Mouse (Mus musculus) lung, embryonic 15.5 days (tissue): ENCODE measurements at regions not wholly inside any gene's neighbourhood (a gene's known extent, or its start where the extent isn't known, plus 50 kb on each side); places are given as distances from the start of the nearest gene placed in this dataset.

Source experiments
- ATAC-seq: fragments of 200-750 bp; cut with Nextera tagmentation; 2 replicates; pipeline ENCODE4 v1.8.0; 2017; ENCODE audit warnings: moderate number of reproducible peaks, borderline replicate concordance; ENCODE audit not compliant: low FRiP score, low TSS enrichment; ENCODE audit errors: extremely low read depth
- H3K27ac ChIP-seq: fragments of 300-500 bp; sonication (generic); 2 replicates; pipeline ENCODE4 v1.5.1; 2015; ENCODE audit warnings: moderate library complexity, mild to moderate bottlenecking, inconsistent platforms
- H3K27me3 ChIP-seq: fragments of 300-500 bp; sonication (generic); 2 replicates; pipeline ENCODE4 v1.6.1; 2015; ENCODE audit warnings: inconsistent platforms
- H3K36me3 ChIP-seq: fragments of 300-500 bp; sonication (generic); 2 replicates; pipeline ENCODE4 v1.6.1; 2015; ENCODE audit warnings: inconsistent platforms
- H3K4me1 ChIP-seq: fragments of 300-500 bp; sonication (generic); 2 replicates; pipeline ENCODE4 v1.6.1; 2015; ENCODE audit warnings: inconsistent platforms
- H3K4me2 ChIP-seq: fragments of 300-500 bp; sonication (generic); 2 replicates; pipeline ENCODE4 v1.6.1; 2015; ENCODE audit warnings: inconsistent platforms, mild to moderate bottlenecking, moderate library complexity
- H3K4me3 ChIP-seq: fragments of 300-500 bp; sonication (generic); 2 replicates; pipeline ENCODE4 v1.5.1; 2015; ENCODE audit warnings: mild to moderate bottlenecking, inconsistent platforms
- H3K9ac ChIP-seq: fragments of 300-500 bp; sonication (generic); 2 replicates; pipeline ENCODE4 v1.6.1; 2015; ENCODE audit warnings: inconsistent platforms
- H3K9me3 ChIP-seq: fragments of 300-500 bp; sonication (generic); 2 replicates; pipeline ENCODE4 v1.6.1; 2016; ENCODE audit warnings: inconsistent platforms
- WGBS: fragments of 180-500 bp; shearing (Covaris S2); methylation state at CpG from one replicate; pipeline ENCODE4 v1.1.7; 2015; 5-methylcytosine and 5-hydroxymethylcytosine counted together

DNA sequence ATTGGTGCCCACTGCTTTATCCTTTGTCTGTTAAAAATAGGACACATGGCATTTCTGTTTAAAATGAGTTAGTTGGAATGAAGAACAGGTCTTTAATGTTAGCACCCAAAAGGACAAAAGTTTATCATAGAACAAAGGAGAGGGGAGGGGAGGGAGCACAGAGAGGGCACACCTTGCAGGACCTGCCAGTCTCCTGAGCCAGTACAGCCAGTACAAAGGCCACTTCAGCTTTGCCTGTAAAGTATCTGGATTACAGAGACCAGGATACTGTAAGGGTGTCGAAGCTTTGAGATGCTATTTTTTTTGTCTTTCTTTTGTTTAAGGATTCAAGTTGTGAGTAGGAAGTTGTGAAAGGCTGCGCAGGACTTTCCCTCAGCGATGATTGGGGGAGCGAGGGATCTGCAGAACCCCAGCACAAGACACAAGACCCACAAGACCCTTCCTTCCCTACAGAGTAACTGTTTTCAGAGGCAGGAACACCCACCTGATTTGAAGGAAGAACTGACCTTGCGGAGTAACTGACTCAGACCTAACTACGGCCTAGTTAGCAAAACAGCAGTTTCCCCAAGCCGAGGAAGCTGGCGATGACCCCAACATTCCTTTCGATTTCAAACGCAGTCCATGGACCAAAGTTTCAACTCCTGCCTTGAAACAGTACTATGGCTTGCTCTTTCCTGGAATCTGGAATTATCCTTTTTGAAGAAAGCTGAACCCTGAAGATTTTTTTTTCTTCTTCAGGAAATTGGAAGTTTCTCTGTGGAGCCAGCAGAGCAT lies 178.1 kb downstream of the Efnb2 start:
- no peak for ATAC-seq
- Histone ChIP-seq H3K9me3 (no peaks in the 10 kb centered on the region), H3K4me2 (no peak overlapping the region), H3K4me1 (peaks cover 5% of the 10 kb centered on the region; the same call in 1 of the 2 replicates), H3K36me3 (no peaks in the 10 kb centered on the region), H3K27ac (no peak overlapping the region), H3K9ac (no peak overlapping the region), H3K4me3 (no peak overlapping the region), H3K27me3 (no peaks in the 10 kb centered on the region)
- WGBS = 64% methylated on average over 10 of the region's 10 CpGs

GRCm38 (mm10) chr8:8477456-8477855 lies 183.6 kb downstream of the Efnb2 start:
- H3K4me3 ChIP-seq = no peak overlapping the region
- no peaks in the 10 kb centered on the region for H3K4me1 ChIP-seq
- WGBS = 68% methylated on average over 5 of the region's 5 CpGs
- H3K9me3 ChIP-seq = no peaks in the 10 kb centered on the region
- H3K27ac ChIP-seq = no peak overlapping the region
- no peaks in the 10 kb centered on the region for H3K27me3 ChIP-seq
- H3K36me3 ChIP-seq = no peaks in the 10 kb centered on the region
- no peak for ATAC-seq
- H3K4me2 ChIP-seq = no peak overlapping the region
- H3K9ac ChIP-seq = no peak overlapping the region

- WGBS = 42% methylated on average over 3 of the region's 3 CpGs
- Histone ChIP-seq H3K9ac (no peak overlapping the region), H3K27me3 (no peaks in the 10 kb centered on the region), H3K4me3 (no peak overlapping the region), H3K36me3 (no peaks in the 10 kb centered on the region), H3K27ac (no peak overlapping the region), H3K4me2 (no peak overlapping the region), H3K4me1 (no peaks in the 10 kb centered on the region), H3K9me3 (no peaks in the 10 kb centered on the region)
- ATAC-seq = no peak
Measured at GRCm38 (mm10) chr8:8468552-8468951, 192.5 kb downstream of the Efnb2 start.

- no peak for ATAC-seq
Measured at GRCm38 (mm10) chr8:8466526-8467244, 194.4 kb downstream of the Efnb2 start.

GRCm38 (mm10) chr8:8462455-8462854 lies 198.6 kb downstream of the Efnb2 start:
- no peak overlapping the region for H3K4me3 ChIP-seq
- H3K36me3 ChIP-seq = no peaks in the 10 kb centered on the region
- no peaks in the 10 kb centered on the region for H3K27me3 ChIP-seq
- no peak overlapping the region for H3K4me2 ChIP-seq
- no peaks in the 10 kb centered on the region; the same call in 1 of the 2 replicates for H3K4me1 ChIP-seq
- no peak overlapping the region for H3K9ac ChIP-seq
- 15% methylated on average over 2 of the region's 2 CpGs for WGBS
- no peak overlapping the region for H3K27ac ChIP-seq
- ATAC-seq = no peak
- H3K9me3 ChIP-seq = no peaks in the 10 kb centered on the region

More at GRCm38 (mm10) chr8:8466526-8467244, 194.4 kb downstream of the Efnb2 start:
- no peaks in the 10 kb centered on the region for H3K27me3 ChIP-seq
- no peak overlapping the region for H3K4me2 ChIP-seq
- no peaks in the 10 kb centered on the region for H3K4me1 ChIP-seq
- H3K36me3 ChIP-seq = no peaks in the 10 kb centered on the region
- no peak overlapping the region for H3K4me3 ChIP-seq
- no peaks in the 10 kb centered on the region for H3K9me3 ChIP-seq
- no peak overlapping the region for H3K27ac ChIP-seq
- WGBS = 19% methylated on average over 6 of the region's 6 CpGs
- H3K9ac ChIP-seq = no peak overlapping the region

GRCm38 (mm10) chr8:8457536-8457935 lies 203.5 kb downstream of the Efnb2 start:
- Histone ChIP-seq H3K27me3 (no peaks in the 10 kb centered on the region), H3K4me3 (no peak overlapping the region), H3K4me2 (no peak overlapping the region), H3K27ac (no peak overlapping the region), H3K36me3 (no peaks in the 10 kb centered on the region), H3K4me1 (no peaks in the 10 kb centered on the region; the same call in 1 of the 2 replicates), H3K9ac (no peak overlapping the region), H3K9me3 (no peaks in the 10 kb centered on the region)
- 33% methylated on average over 5 of the region's 5 CpGs for WGBS
- ATAC-seq = no peak

DNA sequence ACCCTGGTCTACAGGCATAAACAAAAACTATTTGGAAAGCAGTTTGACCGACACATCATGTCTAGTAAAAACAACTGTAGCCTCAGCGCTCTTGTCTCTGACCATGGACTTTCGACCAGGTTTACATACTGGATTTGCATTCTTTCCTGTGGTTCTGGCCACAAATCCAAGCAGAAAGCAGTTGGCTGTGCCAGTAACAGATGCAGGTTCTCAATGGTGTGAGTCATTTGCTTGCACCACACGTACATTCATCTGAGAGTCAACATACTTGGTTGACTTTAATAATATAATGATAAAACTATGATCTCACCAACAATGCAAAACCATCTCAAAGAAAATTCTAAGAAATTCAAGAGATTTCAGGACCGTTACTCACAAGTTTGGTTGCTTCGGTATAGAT lies 207.1 kb downstream of the Efnb2 start:
- 75% methylated on average over 6 of the region's 6 CpGs for WGBS
- Histone ChIP-seq H3K27me3 (no peaks in the 10 kb centered on the region), H3K9me3 (no peaks in the 10 kb centered on the region), H3K9ac (no peak overlapping the region), H3K4me3 (no peak overlapping the region), H3K36me3 (no peaks in the 10 kb centered on the region), H3K27ac (no peak overlapping the region), H3K4me1 (no peaks in the 10 kb centered on the region; the same call in 1 of the 2 replicates), H3K4me2 (no peak overlapping the region)
- no peak for ATAC-seq

DNA sequence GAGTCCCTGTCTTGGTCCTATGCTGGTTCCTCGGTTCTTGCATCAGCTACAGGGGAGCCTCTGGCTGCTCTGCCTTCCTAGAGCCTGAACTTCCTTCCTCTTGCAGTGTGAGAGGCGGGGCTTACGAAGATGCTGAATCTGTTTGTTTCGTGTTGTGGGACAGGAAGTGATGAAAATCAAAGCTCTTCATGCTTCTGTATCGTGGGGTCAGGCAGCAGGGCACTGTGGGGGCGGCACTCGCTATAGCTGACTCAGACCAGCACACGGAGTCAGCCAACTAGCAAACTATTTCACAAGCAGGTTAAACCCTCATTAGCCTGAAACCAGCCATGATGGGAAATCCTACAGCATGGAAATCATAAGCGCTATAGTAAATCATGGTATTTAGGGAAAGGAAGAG lies 208.8 kb downstream of the Efnb2 start:
- WGBS = 61% methylated on average over 9 of the region's 9 CpGs
- ATAC-seq = no peak
- H3K4me3 ChIP-seq = no peak overlapping the region

GRCm38 (mm10) chr8:8448911-8449310 lies 212.1 kb downstream of the Efnb2 start:
- Histone ChIP-seq H3K27me3 (no peaks in the 10 kb centered on the region), H3K9ac (no peak overlapping the region), H3K9me3 (no peaks in the 10 kb centered on the region), H3K4me3 (no peak overlapping the region), H3K4me1 (no peaks in the 10 kb centered on the region), H3K27ac (no peak overlapping the region), H3K4me2 (no peak overlapping the region), H3K36me3 (no peaks in the 10 kb centered on the region)
- ATAC-seq = no peak
- WGBS = 92% methylated on average over 4 of the region's 4 CpGs

More for the DNA sequence above, 208.8 kb downstream of the Efnb2 start:
- Histone ChIP-seq H3K4me1 (no peaks in the 10 kb centered on the region), H3K36me3 (no peaks in the 10 kb centered on the region), H3K27ac (no peak overlapping the region), H3K9ac (no peak overlapping the region), H3K9me3 (no peaks in the 10 kb centered on the region), H3K4me2 (no peak overlapping the region), H3K27me3 (no peaks in the 10 kb centered on the region)

- 60% methylated on average over 6 of the region's 6 CpGs for WGBS
- peaks cover 10% of the 10 kb centered on the region for H3K4me1 ChIP-seq
- H3K27ac ChIP-seq = no peak overlapping the region
- H3K4me2 ChIP-seq = no peak overlapping the region
- H3K9me3 ChIP-seq = no peaks in the 10 kb centered on the region
- ATAC-seq = no peak
- no peak overlapping the region for H3K4me3 ChIP-seq
- no peaks in the 10 kb centered on the region for H3K36me3 ChIP-seq
- H3K27me3 ChIP-seq = no peaks in the 10 kb centered on the region
- H3K9ac ChIP-seq = no peak overlapping the region
Measured at GRCm38 (mm10) chr8:8441568-8441967, 219.5 kb downstream of the Efnb2 start.

- 25% methylated on average over 8 of the region's 8 CpGs for WGBS
- H3K27ac ChIP-seq = no peak overlapping the region
Measured at GRCm38 (mm10) chr8:8440903-8441302, 220.1 kb downstream of the Efnb2 start.

DNA sequence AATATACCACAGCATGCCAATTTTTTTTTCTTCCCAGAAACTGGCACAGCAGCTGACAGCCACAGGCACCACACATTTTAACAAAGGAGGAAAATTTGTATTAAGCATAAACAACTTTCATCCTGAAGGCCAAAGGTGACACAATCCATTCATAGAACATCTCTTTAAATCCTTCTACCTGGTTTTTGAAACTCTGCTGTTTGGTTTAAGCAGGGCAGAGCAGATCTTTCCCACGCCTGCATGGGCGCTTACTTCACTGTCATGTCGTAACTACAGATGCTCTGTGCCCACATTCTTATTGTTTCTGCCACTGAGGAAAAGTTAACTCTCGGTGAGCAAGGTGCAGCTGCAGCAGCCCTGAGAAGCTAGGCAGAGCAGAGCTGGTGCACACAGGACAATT lies 234.8 kb downstream of the Efnb2 start:
- 44% methylated on average over 4 of the region's 4 CpGs for WGBS
- H3K9ac ChIP-seq = no peak overlapping the region
- H3K27me3 ChIP-seq = no peaks in the 10 kb centered on the region
- no peaks in the 10 kb centered on the region for H3K36me3 ChIP-seq
- no peak overlapping the region for H3K27ac ChIP-seq
- ATAC-seq = no peak
- no peaks in the 10 kb centered on the region for H3K9me3 ChIP-seq
- no peak overlapping the region for H3K4me3 ChIP-seq
- no peaks in the 10 kb centered on the region for H3K4me1 ChIP-seq
- no peak overlapping the region for H3K4me2 ChIP-seq

More at GRCm38 (mm10) chr8:8440903-8441302, 220.1 kb downstream of the Efnb2 start:
- peak; percentile 86 for ATAC-seq
- Histone ChIP-seq H3K27me3 (no peaks in the 10 kb centered on the region), H3K9me3 (no peaks in the 10 kb centered on the region), H3K36me3 (no peaks in the 10 kb centered on the region), H3K4me2 (peak overlapping the region; percentile 40; the same call in 1 of the 2 replicates), H3K4me1 (peaks cover 10% of the 10 kb centered on the region), H3K4me3 (peak overlapping the region; percentile 7; the same call in 1 of the 2 replicates), H3K9ac (no peak overlapping the region)
